Mouse (Mus musculus): ENCODE results near the gene Rbpj.
A peak's percentile ranks its signal among the peaks of the same experiment; 100 is the strongest.
"Not testable (repeated sequence)": the region's sequence is repeated elsewhere in the genome, so short reads cannot be mapped to it uniquely, and the experiment has no call there.

The Rbpj gene

GRCm38 (mm10) chr5:53550329-53550728 lies 84.4 kb downstream of the Rbpj start:
- not testable (repeated sequence) for DNase-seq (ENCODE audit: low spot score in 2 of 2)

- no peak for DNase-seq (ENCODE audit: low spot score in 2 of 2)
Measured at GRCm38 (mm10) chr5:53551394-53551793, 85.4 kb downstream of the Rbpj start.

GRCm38 (mm10) chr5:53551910-53552309 lies 86.0 kb downstream of the Rbpj start:
- no peak for DNase-seq (ENCODE audit: low spot score in 2 of 2)

DNA sequence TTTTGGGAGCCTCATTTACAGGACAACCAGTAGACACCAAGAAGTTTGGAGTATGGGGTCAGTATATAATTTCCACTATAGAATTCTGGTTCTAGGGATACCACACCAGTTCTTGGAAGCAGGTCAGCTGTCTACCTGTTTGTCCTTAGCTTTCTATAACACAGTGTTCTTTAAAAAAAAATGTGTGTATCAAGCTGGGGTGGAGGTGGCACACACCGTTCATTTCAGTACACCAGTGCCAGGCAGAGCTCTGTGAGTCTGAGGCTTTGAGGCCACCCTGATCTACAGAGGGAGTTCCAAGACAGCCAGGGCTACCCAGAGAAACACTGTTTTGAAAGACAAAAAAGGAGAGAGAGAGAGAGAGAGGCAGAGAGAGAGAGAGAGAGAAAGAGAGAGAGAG lies 87.3 kb downstream of the Rbpj start:
- DNase-seq (ENCODE audit: low spot score in 2 of 2): no peak

DNA sequence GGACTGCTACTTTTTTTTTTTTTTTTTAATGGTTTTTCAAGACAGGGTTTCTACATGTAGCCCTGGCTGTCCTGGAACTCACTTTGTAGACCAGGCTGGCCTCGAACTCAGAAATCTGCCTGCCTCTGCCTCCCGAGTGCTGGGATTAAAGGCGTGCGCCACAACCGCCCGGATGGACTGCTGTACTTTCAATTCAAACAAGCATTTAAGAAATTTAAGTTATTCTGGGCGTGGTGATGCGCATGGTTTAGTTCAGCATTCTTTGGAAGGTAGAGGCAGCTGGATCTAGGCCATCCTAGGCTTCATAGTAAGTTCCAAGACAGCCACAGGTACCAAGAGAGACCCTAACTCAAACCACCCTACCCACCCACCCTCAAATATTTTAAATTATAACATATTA lies 88.2 kb downstream of the Rbpj start:
- DNase-seq (ENCODE audit: low spot score in 2 of 2): no peak

DNA sequence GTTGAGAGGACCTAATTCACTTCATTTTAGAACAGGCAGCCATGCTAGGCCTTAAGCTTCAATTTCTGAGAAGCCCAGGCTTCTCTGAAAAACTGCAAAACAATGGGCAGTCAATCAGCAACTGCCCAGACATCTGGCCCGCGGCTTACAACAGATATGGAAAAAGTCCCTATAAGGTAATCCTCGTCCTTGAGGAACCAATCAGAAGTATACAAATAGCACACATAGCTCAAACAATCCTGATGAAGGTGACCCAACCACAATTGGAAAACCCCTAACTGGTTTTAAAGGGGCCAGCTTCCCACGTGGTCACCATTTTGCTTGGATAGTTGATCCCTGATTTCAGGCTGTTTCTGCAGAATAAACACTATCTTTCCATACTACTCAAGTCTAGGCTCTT lies 89.0 kb downstream of the Rbpj start:
- DNase-seq (ENCODE audit: low spot score in 2 of 2): no peak

- no peak for DNase-seq (ENCODE audit: low spot score in 2 of 2)
Measured at GRCm38 (mm10) chr5:53555474-53555873, 89.5 kb downstream of the Rbpj start.

GRCm38 (mm10) chr5:53555929-53556328 lies 90.0 kb downstream of the Rbpj start:
- no peak for DNase-seq (ENCODE audit: low spot score in 2 of 2)

GRCm38 (mm10) chr5:53557544-53558260 lies 91.8 kb downstream of the Rbpj start:
- DNase-seq (ENCODE audit: low spot score in 2 of 2): no peak

DNA sequence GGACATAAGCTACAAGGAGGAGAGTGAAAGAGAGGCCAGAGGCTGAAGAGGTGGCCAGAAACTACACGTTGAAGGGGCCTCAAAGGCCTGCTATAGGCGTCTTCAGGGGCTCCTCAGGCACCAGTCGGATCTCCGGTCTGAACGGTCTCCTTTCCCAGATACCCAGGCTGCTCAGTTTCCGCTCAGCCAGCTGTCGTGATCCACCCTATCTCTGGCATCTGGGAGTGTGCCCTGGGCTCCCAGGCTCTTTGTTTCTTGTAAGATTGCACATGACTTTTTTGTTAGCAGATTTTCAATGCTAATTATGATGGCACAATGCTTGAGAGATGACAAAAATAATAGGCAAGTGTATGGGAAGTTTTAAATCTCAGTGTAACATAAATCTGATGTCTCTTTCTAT lies 95.2 kb downstream of the Rbpj start:
- no peak for DNase-seq (ENCODE audit: low spot score in 2 of 2)

GRCm38 (mm10) chr5:53564309-53564708 lies 98.4 kb downstream of the Rbpj start:
- DNase-seq (ENCODE audit: low spot score in 2 of 2): no peak

DNA sequence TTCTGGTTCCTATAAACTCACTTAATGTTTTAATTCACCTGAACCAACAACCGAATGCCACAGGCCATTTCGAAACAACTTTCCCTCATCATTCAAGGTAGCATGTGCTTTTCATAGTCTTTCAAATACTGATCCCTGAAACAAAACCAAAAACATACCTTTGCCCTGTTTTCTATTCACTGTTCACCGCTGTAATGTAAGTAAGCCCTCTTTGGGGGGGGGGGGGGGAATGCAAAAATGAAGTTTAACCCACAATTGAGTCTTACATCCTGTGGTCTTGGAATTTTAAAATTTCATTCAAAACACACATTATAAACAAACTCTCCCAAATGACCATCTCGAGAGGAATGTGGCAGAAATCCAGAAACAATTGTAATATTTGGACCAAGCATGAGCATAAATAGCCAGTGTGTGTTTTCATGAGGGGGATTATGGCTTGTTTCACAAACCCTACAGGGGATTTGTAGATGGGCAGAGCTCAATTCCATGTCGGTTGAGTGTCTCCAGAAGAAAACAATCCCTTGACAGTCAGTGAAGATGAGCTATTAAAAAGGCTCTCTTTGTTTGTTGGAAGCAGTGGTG lies 99.4 kb downstream of the Rbpj start:
- no peak for DNase-seq (ENCODE audit: low spot score in 2 of 2)

- no peak for DNase-seq (ENCODE audit: low spot score in 2 of 2)
Measured at GRCm38 (mm10) chr5:53566485-53567083, 100.6 kb downstream of the Rbpj start.

GRCm38 (mm10) chr5:53572496-53572895 lies 106.5 kb downstream of the Rbpj start:
- DNase-seq (ENCODE audit: low spot score in 2 of 2): no peak

DNA sequence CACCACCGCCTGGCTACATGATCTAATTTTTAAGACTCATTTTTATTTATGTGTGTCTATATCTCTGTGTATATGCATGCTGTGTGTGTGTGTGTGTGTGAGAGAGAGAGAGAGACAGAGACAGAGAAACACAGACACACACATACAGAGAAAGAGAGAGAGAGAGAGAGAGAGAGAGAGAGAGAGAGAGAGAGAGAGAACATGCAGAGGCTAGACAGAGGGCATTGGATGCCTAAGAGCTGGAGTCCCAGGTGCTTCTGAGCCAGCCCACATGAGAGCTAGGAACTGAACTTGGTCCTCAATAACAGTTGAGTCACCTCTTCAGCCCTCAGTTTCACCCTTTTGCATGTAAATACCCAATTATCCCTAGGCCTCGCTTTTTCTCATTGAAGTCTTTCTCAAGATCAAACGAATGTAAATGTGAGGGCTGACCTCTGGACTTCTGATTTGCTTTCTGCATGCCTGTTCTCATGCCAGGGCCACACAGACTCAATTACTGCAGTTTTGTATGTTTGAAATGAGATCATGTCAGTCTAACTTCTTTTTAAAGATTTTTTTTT lies 109.0 kb downstream of the Rbpj start:
- DNase-seq (ENCODE audit: low spot score in 2 of 2): no peak

GRCm38 (mm10) chr5:53577272-53577889 lies 111.4 kb downstream of the Rbpj start:
- DNase-seq (ENCODE audit: low spot score in 2 of 2): no peak

GRCm38 (mm10) chr5:53584069-53584767 lies 118.3 kb downstream of the Rbpj start:
- no peak for DNase-seq (ENCODE audit: low spot score in 2 of 2)

DNA sequence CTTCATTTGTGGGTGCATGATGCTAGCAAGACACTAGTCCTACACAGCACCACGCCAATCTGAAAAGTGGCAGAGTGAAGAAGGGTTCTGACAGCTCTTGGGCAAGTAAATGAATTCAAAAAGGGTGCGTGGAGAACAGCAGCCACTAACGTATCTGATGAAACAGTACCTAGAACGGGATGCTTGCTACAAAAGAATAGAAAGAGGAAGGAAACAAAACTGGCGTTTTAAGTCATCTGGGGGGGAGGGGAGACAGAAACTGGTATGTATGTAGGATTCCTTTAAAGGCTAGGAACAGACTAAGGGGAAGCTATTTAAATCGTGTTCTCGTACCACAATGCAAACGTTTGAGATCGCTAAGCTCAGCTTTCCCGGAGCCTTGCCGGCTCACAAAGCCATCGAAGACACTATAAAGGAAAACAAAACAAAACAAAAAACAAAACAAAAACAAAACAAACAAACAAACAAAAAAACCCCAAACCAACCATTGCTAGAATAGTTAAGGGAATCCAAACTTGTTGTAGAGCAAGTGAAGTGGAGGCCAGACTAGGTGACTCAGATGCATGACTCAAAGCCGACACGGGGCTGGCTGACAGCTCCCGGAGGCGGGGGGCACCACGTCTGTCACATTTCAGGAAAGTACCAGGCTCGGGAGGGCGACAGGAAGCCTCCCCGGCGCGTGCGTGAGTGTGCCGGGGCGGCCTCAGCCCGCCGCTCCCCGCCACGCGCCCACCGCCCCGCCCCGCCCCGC lies 122.6 kb downstream of the Rbpj start:
- peak in 1 of 2 experiments; percentile 1 for DNase-seq (ENCODE audit: low spot score in 2 of 2)

GRCm38 (mm10) chr5:53589172-53589960 lies 123.4 kb downstream of the Rbpj start:
- peak; percentile 92 to 98 for DNase-seq (ENCODE audit: low spot score in 2 of 2)

DNA sequence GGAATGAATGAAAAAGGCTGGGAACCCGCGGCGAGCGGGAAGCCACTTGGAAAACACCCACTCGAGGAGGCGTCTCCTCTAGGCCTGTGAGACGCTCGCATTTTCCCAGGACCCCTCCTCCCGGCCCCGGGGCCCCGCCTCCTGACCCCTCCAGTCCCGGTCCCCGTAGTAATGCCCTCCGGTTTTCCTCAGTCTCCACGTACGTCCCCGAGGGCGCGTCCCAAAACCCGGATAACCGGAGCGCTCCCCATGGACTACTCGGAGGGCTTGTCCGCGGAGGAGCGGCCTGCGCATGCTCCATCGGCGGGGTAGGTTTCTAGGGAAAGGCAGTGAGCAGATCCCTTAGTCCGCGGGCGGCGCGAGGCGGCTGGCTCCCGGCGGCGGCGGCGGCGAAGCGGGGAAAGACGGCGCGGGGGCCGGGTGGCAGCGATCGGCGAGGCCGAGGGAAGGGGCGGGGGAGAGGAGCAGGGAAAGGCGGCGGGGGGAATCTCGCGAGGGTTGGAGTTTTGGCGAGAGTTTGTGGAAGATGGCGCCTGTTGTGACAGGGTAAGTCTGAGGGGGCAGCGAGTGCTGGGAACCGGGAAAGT lies 124.3 kb downstream of the Rbpj start:
- peak; percentile 96 to 98 for DNase-seq (ENCODE audit: low spot score in 2 of 2)
